In genomic region chr1:133907949-133908658, GRCm38 (mm10) we compare ENCODE assay signal across 8 mouse cellular contexts. TPM values are rescaled to one million over a fixed set of nuclear protein-coding genes. Genes with fewer than 3 reads are reported as not detected.
DNase-seq lines count a peak whose midpoint lies in the region; ATAC-seq lines count a peak whose summit lies in the region.

TSS of gene Optc (minus strand) at chr1:133907999.

- peaks cover 28% of the 10 kb centered on the region for H3K4me1 ChIP-seq in stomach, embryonic 15.5 days

- no peaks in the 10 kb centered on the region for H3K9me3 ChIP-seq in stomach, embryonic 15.5 days

- DNase-seq in adrenal gland, postnatal 10 days: peak; percentile 59
- no peak for DNase-seq in adrenal gland, adult 2 months
- peak; percentile 54 for DNase-seq in ES-CJ7 (ENCODE audit: low read depth, low spot score)
- peak; percentile 45 for DNase-seq in embryo, embryonic 10 days (ENCODE audit: low spot score)
- DNase-seq in heart, postnatal 14 days: peak; percentile 41 to 55
- peak; percentile 55 for DNase-seq in left cerebral cortex, adult 11 months (ENCODE audit: low spot score)

- H3K9ac ChIP-seq in stomach, embryonic 15.5 days: peak within 1 kb of the TSS; percentile 19; the same call in 1 of the 2 replicates

- H3K4me3 ChIP-seq in stomach, embryonic 15.5 days (replicated peaks): peak within 1 kb of the TSS; percentile 41

- intact Hi-C loops in heart, postnatal 14 days (cut with DNase I): no loop called here

- peak within 1 kb of the TSS; percentile 91 for H3K4me2 ChIP-seq in stomach, embryonic 15.5 days

- H3K27me3 ChIP-seq in stomach, embryonic 15.5 days (replicated peaks): no peaks in the 10 kb centered on the region

- WGBS in stomach, embryonic 15.5 days: 6% methylated on average over 27 of the region's 30 CpGs

- no peaks in the 10 kb centered on the region for H3K36me3 ChIP-seq in stomach, embryonic 15.5 days

- ATAC-seq in megakaryocyte-erythroid progenitor cell, adult 5-6 weeks (replicated peaks; ENCODE audit: low FRiP score, low TSS enrichment, poor library complexity, severe bottlenecking): peak; percentile 60
- peak; percentile 69 for ATAC-seq in stomach, embryonic 15.5 days (ENCODE audit: insufficient read depth, low FRiP score, low read depth)

- H3K27ac ChIP-seq in stomach, embryonic 15.5 days: peak within 1 kb of the TSS; percentile 87

RNA-seq across cellular contexts. Expression of gene Optc, which starts in this region (rescaled TPM):
- 1 to 10 TPM; 1.7 to 2.5 TPM for total RNA-seq in adrenal gland, postnatal 10 days (2021)
- total RNA-seq in adrenal gland, adult 2 months (2021): 1 to 10 TPM in 1 of 2 experiments, under 1 TPM in 1; 0.98 to 1.0 TPM
- 0.83 and 1.3 TPM in 2 replicates for polyA plus RNA-seq in adrenal gland, adult 2 months (2012; rRNA removed)
- total RNA-seq in heart, postnatal 14 days (2021): under 1 TPM; 0.17 to 0.55 TPM
- not detected in 2 replicates for total RNA-seq in megakaryocyte-erythroid progenitor cell, adult 5-6 weeks (2014; fragmentation: Nextera tagmentation)
- 2.0 TPM in 1 of 2 replicates, not detected in the other for total RNA-seq in megakaryocyte-erythroid progenitor cell, adult 5-6 weeks (2017)
- 1.7 and 1.8 TPM in 2 replicates for polyA plus RNA-seq in stomach, embryonic 15.5 days (2015; fragmentation: Nextera tagmentation; extraction: Ambion mirVana)

Comparison
In these comparisons a context has a peak if more than half of its experiments do, and no peak if none do; other contexts are left out.
1. Peak in DNase-seq in heart, postnatal 14 days; RNA of the gene not detected or under 1 TPM.